Mouse (Mus musculus) myocyte (in vitro differentiated cells): ENCODE results near the gene Klf15.

Experiments
- CEBPB ChIP-seq: IDR thresholded peaks from 2 replicates; pipeline ENCODE4 v1.6.1; 2011; ENCODE audit warnings: mild to moderate bottlenecking, moderate library complexity; ENCODE audit not compliant: poor library complexity, insufficient read depth, severe bottlenecking
- E2F4 ChIP-seq: IDR thresholded peaks from one replicate; pipeline ENCODE4 v1.6.1; 2011; ENCODE audit warnings: mild to moderate bottlenecking, control low read depth, moderate library complexity; ENCODE audit not compliant: insufficient read depth
- MYOG ChIP-seq, 3 experiments: IDR thresholded peaks; one replicate each; pipeline ENCODE4 v1.6.1; 2011; ENCODE audit warnings: control low read depth in 2 of 3, low read depth in 2 of 3, mild to moderate bottlenecking in 2 of 3; ENCODE audit not compliant: insufficient read length in 2 of 3, control insufficient read depth in 1 of 3, insufficient read depth in 1 of 3
- POLR2A ChIP-seq: IDR thresholded peaks from one replicate; pipeline ENCODE4 v1.6.1; 2011; ENCODE audit warnings: low read depth, mild to moderate bottlenecking, control low read depth, moderate library complexity; ENCODE audit not compliant: insufficient read length
- POLR2AphosphoS2 ChIP-seq: IDR thresholded peaks from one replicate; pipeline ENCODE4 v1.6.1; 2011; ENCODE audit warnings: low read depth, control low read depth; ENCODE audit not compliant: insufficient read length
- TCF12 ChIP-seq: IDR thresholded peaks from one replicate; pipeline ENCODE4 v1.6.1; 2011; ENCODE audit warnings: mild to moderate bottlenecking, control low read depth; ENCODE audit not compliant: poor library complexity, insufficient read depth, severe bottlenecking
- USF1 ChIP-seq: IDR thresholded peaks from one replicate; pipeline ENCODE4 v1.6.1; 2011; ENCODE audit warnings: low read depth, mild to moderate bottlenecking, control low read depth, moderate library complexity

- TF ChIP-seq POLR2A (no peak), TCF12 (no peak), MYOG (IDR thresholded peaks at IDR 0.05; ENCODE audit: control insufficient read depth in 1 of 3, insufficient read depth in 1 of 3, insufficient read length in 2 of 3, low read depth in 2 of 3) (no peak), E2F4 (no peak), USF1 (no peak), CEBPB (no peak), POLR2AphosphoS2 (no peak)
Observed at GRCm38 (mm10) chr6:90450697-90451096, 11.7 kb upstream of the Klf15 start.
